Mouse (Mus musculus) central nervous system, embryonic 14 days (tissue): Measurements from ENCODE around the gene Zfp738. TPM values are rescaled to one million over a fixed set of nuclear protein-coding genes. Genes with fewer than 3 reads are reported as not detected.

Experiments
- polyA plus RNA-seq: library from polyadenylated mRNA; depleted of rRNA; stranded (reverse); fragments of >200 nt; gene quantifications from 2 replicates; pipeline ENCODE4 v1.2.3, GENCODE M21; 2012; rRNA removed

The Zfp738 gene
- 9.3 and 10.6 TPM in 2 replicates for polyA plus RNA-seq

GRCm38 (mm10) chr13:67686971-67687370 lies at the start of gene Zfp738:
Gene Zfp738 (minus strand): TSS chr13:67687071.

DNA sequence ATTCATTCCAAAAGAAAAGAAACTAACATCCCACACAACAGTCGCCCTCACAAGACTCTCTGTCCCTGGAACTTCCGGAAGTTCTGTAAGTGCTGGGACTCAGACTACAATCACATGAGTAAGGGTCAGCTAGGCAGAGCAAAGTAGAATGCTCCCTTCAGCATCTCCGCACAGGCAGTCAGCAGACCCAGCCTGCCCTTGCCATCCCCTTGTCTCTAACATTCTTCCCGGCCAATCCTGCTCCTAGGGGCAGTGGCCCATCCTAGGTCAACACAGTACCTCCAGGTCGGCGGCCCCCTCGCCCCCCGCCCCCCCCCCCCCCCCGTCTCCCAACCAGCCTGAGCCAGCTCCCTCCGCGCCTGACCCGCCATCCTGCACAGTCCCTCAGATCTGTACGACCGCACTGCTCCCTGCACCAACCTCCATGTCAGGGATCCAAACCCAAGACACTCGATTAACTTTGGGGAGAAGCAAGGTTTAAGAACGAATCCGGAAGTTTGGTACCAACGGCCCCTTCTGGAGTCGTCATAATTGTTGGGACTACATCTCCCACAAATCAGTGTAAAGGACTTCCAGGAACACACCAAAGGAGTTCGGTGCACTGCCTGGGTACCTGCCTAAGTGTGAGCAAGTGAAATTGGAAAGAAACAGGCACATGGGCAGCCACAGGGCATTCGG lies 41.9 kb upstream of the Zfp738 start, which contains the start of gene Zfp65:
Gene Zfp65, minus strand, starts transcription at position 533 of the 678 bp plus-strand sequence.

GRCm38 (mm10) chr13:67637294-67638007 lies 49.4 kb downstream of the Zfp738 start, which contains the start of the genes Gm49345 and Zfp729a:
Gene Gm49345 (minus strand): TSS chr13:67637769.
Gene Zfp729a (minus strand): TSS chr13:67637791.

GRCm38 (mm10) chr13:67609066-67609876 lies 77.6 kb downstream of the Zfp738 start, which contains the start of gene Zfp729b:
Gene Zfp729b (minus strand): TSS chr13:67609707.

Other genes starting within 250 kb of the Zfp738 start
- gene Zfp874a, start 235.4 kb downstream of the Zfp738 start, polyA plus RNA-seq: 2.9 and 3.1 TPM in 2 replicates
- 3.9 and 4.0 TPM in 2 replicates for gene Zfp874b, start 202.8 kb downstream of the Zfp738 start, polyA plus RNA-seq
- gene Zfp58, start 186.5 kb downstream of the Zfp738 start, polyA plus RNA-seq: 5.7 and 6.2 TPM in 2 replicates
- 0.05 TPM in 1 of 2 replicates, not detected in the other for gene Gm26965, start 160.9 kb downstream of the Zfp738 start, polyA plus RNA-seq
- 23.0 and 23.8 TPM in 2 replicates for gene Zfp87, start 160.9 kb downstream of the Zfp738 start, polyA plus RNA-seq
- 8.4 and 9.1 TPM in 2 replicates for gene Zfp748, start 133.2 kb downstream of the Zfp738 start, polyA plus RNA-seq
- 2.8 and 3.0 TPM in 2 replicates for gene Zfp729b, start 77.4 kb downstream of the Zfp738 start, polyA plus RNA-seq
- not detected in 2 replicates for gene Gm49345, start 49.3 kb downstream of the Zfp738 start, polyA plus RNA-seq
- 3.4 and 4.6 TPM in 2 replicates for gene Zfp729a, start 49.3 kb downstream of the Zfp738 start, polyA plus RNA-seq
- 6.9 and 8.0 TPM in 2 replicates for gene Zfp65, start 42.1 kb upstream of the Zfp738 start, polyA plus RNA-seq
- 5.5 and 5.6 TPM in 2 replicates for gene Zfp85, start 68.2 kb upstream of the Zfp738 start, polyA plus RNA-seq
- 2.3 and 2.7 TPM in 2 replicates for gene Zfp493, start 92.6 kb upstream of the Zfp738 start, polyA plus RNA-seq
- gene Zfp273, start 126.7 kb upstream of the Zfp738 start, polyA plus RNA-seq: 5.9 and 6.6 TPM in 2 replicates
- gene Gm10037, start 144.0 kb upstream of the Zfp738 start, polyA plus RNA-seq: 8.0 and 9.4 TPM in 2 replicates
- 0.14 TPM in 1 of 2 replicates, not detected in the other for gene BC048507, start 176.3 kb upstream of the Zfp738 start, polyA plus RNA-seq